Mouse (Mus musculus): ENCODE results near the gene Hoxa9. TPM values are rescaled to one million over a fixed set of nuclear protein-coding genes. Genes with fewer than 3 reads are reported as not detected.

Hoxa9 gene
- polyA plus RNA-seq, 1 experiment from 2014 or later = not detected

GRCm38 (mm10) chr6:52239625-52240388 is 8.9 kb upstream of the Hoxa9 start:
- no peak overlapping the region for H3K4me3 ChIP-seq
- no peak overlapping the region for H3K9ac ChIP-seq
- H3K36me3 ChIP-seq = no peaks in the 10 kb centered on the region
- H3K27me3 ChIP-seq = peaks cover 94% of the 10 kb centered on the region
- 0 out of 2 replicates have a peak overlapping the region, but pooled peaks have one; percentile 8 for H3K4me2 ChIP-seq (replicated peaks)
- no peaks in the 10 kb centered on the region for H3K9me3 ChIP-seq
- no peak for ATAC-seq (ENCODE audit: insufficient number of reproducible peaks, insufficient read depth, low FRiP score, low TSS enrichment)
- 1% methylated on average over 30 of the region's 30 CpGs for WGBS
- H3K27ac ChIP-seq = no peak overlapping the region
- H3K4me1 ChIP-seq = no peaks in the 10 kb centered on the region

DNA sequence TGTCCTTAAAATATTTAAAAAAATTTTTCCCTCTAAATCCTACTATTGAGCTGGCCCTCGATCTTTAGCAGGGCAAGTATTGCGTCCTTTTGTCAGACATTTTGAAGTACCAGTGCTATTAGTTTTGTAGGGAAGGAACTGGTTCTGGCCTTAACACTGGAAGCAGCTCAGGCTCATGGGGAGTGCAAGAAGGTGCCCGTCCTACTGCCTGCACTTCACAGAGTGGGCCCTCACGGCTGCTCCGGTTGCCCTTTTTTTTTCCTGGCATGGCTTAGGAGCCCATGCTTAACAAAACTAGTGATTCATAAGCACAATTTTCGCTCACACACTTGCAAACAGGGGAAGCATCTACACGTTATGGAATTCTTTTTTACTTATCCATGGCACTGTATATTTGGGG is 8.1 kb upstream of the Hoxa9 start:
- Histone ChIP-seq H3K9me3 (no peaks in the 10 kb centered on the region), H3K27me3 (peaks cover 95% of the 10 kb centered on the region), H3K9ac (no peak overlapping the region), H3K4me3 (no peak overlapping the region), H3K27ac (no peak overlapping the region), H3K4me1 (no peaks in the 10 kb centered on the region), H3K36me3 (no peaks in the 10 kb centered on the region), H3K4me2 (replicated peaks) (no peak overlapping the region)
- WGBS = 2% methylated on average over 7 of the region's 7 CpGs
- no peak for ATAC-seq (ENCODE audit: insufficient number of reproducible peaks, insufficient read depth, low FRiP score, low TSS enrichment)

DNA sequence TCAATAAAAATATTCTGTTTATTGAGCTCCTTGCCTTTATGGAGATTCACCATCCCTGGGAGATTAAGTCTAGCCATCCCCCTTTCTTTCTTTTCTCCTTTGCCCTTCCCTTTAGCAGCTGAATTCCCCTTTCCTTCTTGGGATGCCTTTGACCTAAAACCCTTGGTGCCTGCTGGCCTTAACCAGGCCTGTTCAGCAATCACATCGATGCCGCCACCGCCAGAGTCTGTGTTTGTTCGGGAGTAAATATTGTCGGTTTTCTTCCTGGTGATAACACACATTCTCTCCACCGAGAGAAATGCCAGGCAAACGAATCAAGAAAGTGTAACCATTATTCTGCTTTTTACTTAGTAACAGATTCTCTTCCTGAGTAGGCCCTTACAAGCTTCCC is 7.3 kb upstream of the Hoxa9 start:
- Histone ChIP-seq H3K4me1 (no peaks in the 10 kb centered on the region), H3K9ac (no peak overlapping the region), H3K4me2 (replicated peaks) (no peak overlapping the region), H3K4me3 (no peak overlapping the region), H3K27ac (no peak overlapping the region), H3K36me3 (no peaks in the 10 kb centered on the region), H3K9me3 (no peaks in the 10 kb centered on the region), H3K27me3 (peaks cover 95% of the 10 kb centered on the region)
- ATAC-seq (ENCODE audit: insufficient number of reproducible peaks, insufficient read depth, low FRiP score, low TSS enrichment) = no peak
- 1% methylated on average over 7 of the region's 7 CpGs for WGBS

GRCm38 (mm10) chr6:52237346-52238154 is 6.7 kb upstream of the Hoxa9 start:
- H3K27me3 ChIP-seq = peaks cover 95% of the 10 kb centered on the region
- H3K36me3 ChIP-seq = no peaks in the 10 kb centered on the region
- H3K27ac ChIP-seq = no peak overlapping the region
- H3K9ac ChIP-seq = no peak overlapping the region
- no peak overlapping the region for H3K4me2 ChIP-seq (replicated peaks)
- no peaks in the 10 kb centered on the region for H3K9me3 ChIP-seq
- no peak overlapping the region for H3K4me3 ChIP-seq
- H3K4me1 ChIP-seq = no peaks in the 10 kb centered on the region
- ATAC-seq (ENCODE audit: insufficient number of reproducible peaks, insufficient read depth, low FRiP score, low TSS enrichment) = no peak
- WGBS = 8% methylated on average over 10 of the region's 10 CpGs

GRCm38 (mm10) chr6:52236806-52237205 is 5.9 kb upstream of the Hoxa9 start:
- Histone ChIP-seq H3K4me2 (replicated peaks) (no peak overlapping the region), H3K9me3 (no peaks in the 10 kb centered on the region), H3K36me3 (no peaks in the 10 kb centered on the region), H3K4me1 (no peaks in the 10 kb centered on the region), H3K27ac (no peak overlapping the region), H3K4me3 (no peak overlapping the region), H3K27me3 (peaks cover 95% of the 10 kb centered on the region), H3K9ac (no peak overlapping the region)
- 7% methylated on average over 3 of the region's 3 CpGs for WGBS
- ATAC-seq (ENCODE audit: insufficient number of reproducible peaks, insufficient read depth, low FRiP score, low TSS enrichment) = no peak

DNA sequence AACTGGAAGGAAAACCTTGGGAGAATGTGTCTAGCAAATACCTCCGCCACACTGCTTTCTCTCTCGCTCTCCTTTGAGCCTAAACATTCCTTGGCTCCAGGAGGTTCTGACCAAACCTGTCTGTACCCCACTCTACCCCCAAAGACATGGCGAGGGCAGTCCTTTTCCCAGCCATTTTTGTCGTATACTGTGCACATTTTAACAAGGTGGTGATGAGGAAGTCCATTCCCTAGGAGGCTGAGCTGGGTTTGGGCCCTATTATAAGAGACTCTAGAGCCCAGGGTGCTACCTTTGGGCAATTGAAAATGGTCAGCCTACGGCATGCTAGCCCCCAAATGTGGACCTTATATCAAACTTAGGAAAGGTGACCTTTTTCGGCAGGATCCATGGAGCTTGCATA is 5.0 kb upstream of the Hoxa9 start:
- Histone ChIP-seq H3K4me3 (no peak overlapping the region), H3K27me3 (peaks cover 91% of the 10 kb centered on the region), H3K36me3 (no peaks in the 10 kb centered on the region), H3K9me3 (no peaks in the 10 kb centered on the region), H3K4me1 (no peaks in the 10 kb centered on the region), H3K27ac (no peak overlapping the region), H3K9ac (no peak overlapping the region), H3K4me2 (replicated peaks) (no peak overlapping the region)
- no peak for ATAC-seq (ENCODE audit: insufficient number of reproducible peaks, insufficient read depth, low FRiP score, low TSS enrichment)
- 11% methylated on average over 6 of the region's 6 CpGs for WGBS

DNA sequence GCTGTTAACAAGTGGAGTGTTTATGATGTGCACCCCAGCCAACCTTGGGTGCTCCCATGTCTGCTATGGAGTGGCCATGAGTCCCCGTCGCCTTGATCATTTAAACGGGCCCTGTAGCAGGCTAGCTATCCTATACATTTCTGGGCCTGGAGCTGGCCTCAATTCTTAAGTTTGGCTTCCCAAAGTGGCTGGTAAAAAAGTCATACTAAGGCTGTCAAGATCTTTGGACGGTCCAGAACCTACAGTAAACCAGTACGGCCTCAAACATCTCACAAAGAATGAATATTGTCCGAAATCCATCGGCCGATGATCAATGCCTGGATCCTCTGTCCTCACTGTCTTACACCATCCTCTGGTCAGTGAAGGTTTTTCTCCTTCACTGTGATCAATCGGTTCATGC is 4.4 kb upstream of the Hoxa9 start:
- Histone ChIP-seq H3K36me3 (no peaks in the 10 kb centered on the region), H3K4me3 (no peak overlapping the region), H3K9me3 (no peaks in the 10 kb centered on the region), H3K4me2 (replicated peaks) (no peak overlapping the region), H3K4me1 (no peaks in the 10 kb centered on the region), H3K9ac (no peak overlapping the region), H3K27me3 (peaks cover 91% of the 10 kb centered on the region), H3K27ac (no peak overlapping the region)
- WGBS = 27% methylated on average over 9 of the region's 9 CpGs
- ATAC-seq (ENCODE audit: insufficient number of reproducible peaks, insufficient read depth, low FRiP score, low TSS enrichment) = no peak

DNA sequence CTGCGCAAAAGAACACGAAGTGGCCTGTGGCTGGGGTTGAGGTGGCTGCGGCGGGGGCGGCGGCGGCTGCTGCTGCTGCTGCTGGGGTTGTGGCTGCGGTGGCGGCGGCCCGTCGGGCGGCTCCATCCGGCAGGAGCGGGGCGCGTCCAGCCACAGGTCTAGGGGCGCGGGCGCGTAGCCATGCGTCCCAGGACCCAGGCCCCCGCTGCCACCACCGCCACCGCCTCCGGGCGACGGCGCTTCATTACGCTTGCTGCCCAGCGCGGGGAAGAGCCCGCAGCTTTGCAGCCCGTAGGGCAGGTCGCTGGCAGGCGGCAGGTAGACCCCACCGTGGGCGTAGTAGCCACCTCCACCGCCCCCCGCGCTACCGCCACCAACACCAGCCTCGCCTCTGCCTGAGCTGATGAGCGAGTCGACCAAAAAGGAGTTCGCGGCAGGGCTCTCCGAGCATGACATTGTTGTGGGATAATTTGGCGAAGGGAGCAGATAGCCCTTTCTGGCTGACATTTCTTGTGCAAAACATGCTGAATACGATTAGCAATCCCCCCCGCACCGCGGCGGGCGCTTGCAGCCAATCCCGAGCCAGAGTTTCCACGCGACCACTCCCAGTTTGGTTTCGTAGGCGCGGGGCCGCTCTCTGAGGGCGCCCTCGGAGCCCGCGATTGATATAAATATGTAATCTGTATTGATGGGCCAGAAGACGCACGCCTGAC is 3.7 kb upstream of the Hoxa9 start:
- Histone ChIP-seq H3K4me2 (replicated peaks) (no peak overlapping the region), H3K27me3 (peaks cover 91% of the 10 kb centered on the region), H3K27ac (no peak overlapping the region), H3K36me3 (no peaks in the 10 kb centered on the region), H3K4me3 (no peak overlapping the region; the same call in 1 of the 2 replicates), H3K4me1 (no peaks in the 10 kb centered on the region), H3K9me3 (no peaks in the 10 kb centered on the region), H3K9ac (no peak overlapping the region)
- WGBS = 2% methylated on average over 59 of the region's 68 CpGs
- ATAC-seq (ENCODE audit: insufficient number of reproducible peaks, insufficient read depth, low FRiP score, low TSS enrichment) = no peak

DNA sequence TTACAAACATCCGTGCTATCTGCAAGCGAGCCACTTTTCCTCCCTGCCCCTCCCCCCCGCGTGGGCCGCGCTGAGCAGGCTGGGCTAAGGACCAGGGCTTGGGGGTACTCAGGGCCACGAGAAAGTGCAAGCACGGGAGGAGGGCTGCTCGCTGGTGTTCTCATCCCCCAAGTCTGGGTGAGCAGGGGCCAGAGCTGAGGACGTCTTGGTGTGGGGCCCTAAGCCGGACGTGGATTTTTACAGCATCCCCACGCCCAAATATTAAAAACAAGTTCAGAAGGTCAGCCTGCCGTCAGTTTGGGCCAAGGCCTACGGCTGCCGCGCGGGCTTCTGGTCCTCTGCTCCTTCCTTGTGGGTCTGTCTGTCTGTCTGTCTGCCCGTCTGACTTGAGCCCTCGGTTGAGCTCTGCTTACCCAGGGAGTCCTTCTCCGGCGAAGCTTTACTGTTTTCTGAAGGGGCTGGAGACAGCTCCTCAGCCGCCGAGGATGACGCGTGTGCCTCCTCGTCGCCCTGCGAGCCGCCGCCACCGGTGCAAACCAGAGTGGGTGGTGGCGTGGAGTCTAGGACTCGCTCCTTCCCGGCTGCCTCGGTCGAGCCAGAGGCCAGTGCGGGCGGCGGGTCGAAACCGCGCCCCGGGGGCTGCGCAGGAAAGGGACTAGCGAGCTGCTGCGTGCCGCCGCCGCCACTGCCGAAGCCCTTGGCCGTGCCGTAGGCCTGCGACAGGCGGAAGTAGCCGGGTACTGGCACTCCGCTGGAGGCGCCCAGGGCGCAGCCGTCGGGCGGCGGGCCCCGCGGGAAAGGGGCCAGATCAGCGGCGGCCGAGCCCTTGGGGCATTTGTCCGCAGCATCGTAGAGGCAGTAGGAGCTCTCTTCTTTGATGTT is 2.9 kb upstream of the Hoxa9 start:
- under 1% methylated on average over 70 of the region's 70 CpGs for WGBS
- H3K27me3 ChIP-seq = peaks cover 94% of the 10 kb centered on the region
- no peaks in the 10 kb centered on the region for H3K4me1 ChIP-seq
- H3K9ac ChIP-seq = no peak overlapping the region
- no peak overlapping the region for H3K4me2 ChIP-seq (replicated peaks)
- H3K27ac ChIP-seq = no peak overlapping the region
- H3K9me3 ChIP-seq = no peaks in the 10 kb centered on the region
- no peak overlapping the region; the same call in 1 of the 2 replicates for H3K4me3 ChIP-seq
- H3K36me3 ChIP-seq = no peaks in the 10 kb centered on the region
- ATAC-seq (ENCODE audit: insufficient number of reproducible peaks, insufficient read depth, low FRiP score, low TSS enrichment) = no peak

- H3K27ac ChIP-seq = no peak overlapping the region
- H3K4me2 ChIP-seq (replicated peaks) = no peak overlapping the region
- H3K36me3 ChIP-seq = no peaks in the 10 kb centered on the region
- no peak for ATAC-seq (ENCODE audit: insufficient number of reproducible peaks, insufficient read depth, low FRiP score, low TSS enrichment)
- H3K27me3 ChIP-seq = peaks cover 94% of the 10 kb centered on the region
- H3K4me1 ChIP-seq = no peaks in the 10 kb centered on the region
- no peak overlapping the region for H3K4me3 ChIP-seq
- H3K9me3 ChIP-seq = no peaks in the 10 kb centered on the region
- WGBS = 1% methylated on average over 23 of the region's 23 CpGs
- no peak overlapping the region for H3K9ac ChIP-seq
Measured at GRCm38 (mm10) chr6:52232984-52233545, 2.2 kb upstream of the Hoxa9 start.

DNA sequence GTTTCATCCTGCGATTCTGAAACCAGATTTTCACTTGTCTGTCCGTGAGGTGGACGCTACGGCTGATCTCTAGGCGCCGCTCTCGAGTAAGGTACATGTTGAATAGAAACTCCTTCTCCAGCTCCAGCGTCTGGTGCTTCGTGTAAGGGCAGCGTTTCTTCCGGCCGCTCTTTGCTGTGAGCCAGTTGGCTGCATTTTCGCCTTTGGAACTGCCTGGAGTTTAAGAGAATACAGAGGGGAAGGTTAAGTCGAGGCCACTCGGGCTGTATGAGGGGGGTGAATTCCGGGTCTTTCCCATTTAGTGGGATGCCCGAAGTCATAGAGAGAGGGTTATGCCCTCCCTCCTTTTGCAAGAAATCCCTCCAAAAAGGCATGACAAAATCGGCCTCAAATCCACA is 1.7 kb upstream of the Hoxa9 start:
- Histone ChIP-seq H3K27ac (no peak overlapping the region), H3K4me1 (no peaks in the 10 kb centered on the region), H3K9ac (no peak overlapping the region), H3K9me3 (no peaks in the 10 kb centered on the region), H3K4me3 (no peak overlapping the region), H3K27me3 (peaks cover 93% of the 10 kb centered on the region), H3K36me3 (no peaks in the 10 kb centered on the region), H3K4me2 (replicated peaks) (no peak overlapping the region)
- no peak for ATAC-seq (ENCODE audit: insufficient number of reproducible peaks, insufficient read depth, low FRiP score, low TSS enrichment)
- under 1% methylated on average over 18 of the region's 18 CpGs for WGBS

Data from embryonic facial prominence, embryonic 12.5 days (tissue).